Mouse (Mus musculus) thymus, adult 2 months (tissue): Measurements from ENCODE around the gene C3ar1.

ENCODE experiments used
- CTCF ChIP-seq: fragments of 200-500 bp; IDR thresholded peaks from 2 replicates; pipeline ENCODE4 v1.5.1; 2012; ENCODE audit warnings: mild to moderate bottlenecking, control low read depth, low read length, moderate library complexity, borderline replicate concordance; ENCODE audit not compliant: control insufficient read depth, poor library complexity, insufficient read depth; ENCODE audit errors: extremely low read depth
- POLR2A ChIP-seq: fragments of 200-500 bp; IDR thresholded peaks from 2 replicates; pipeline ENCODE4 v1.6.1; 2012; ENCODE audit warnings: mild to moderate bottlenecking, low read length, control low read depth, moderate library complexity; ENCODE audit not compliant: control insufficient read depth, poor library complexity, insufficient read depth; ENCODE audit errors: extremely low read depth

DNA sequence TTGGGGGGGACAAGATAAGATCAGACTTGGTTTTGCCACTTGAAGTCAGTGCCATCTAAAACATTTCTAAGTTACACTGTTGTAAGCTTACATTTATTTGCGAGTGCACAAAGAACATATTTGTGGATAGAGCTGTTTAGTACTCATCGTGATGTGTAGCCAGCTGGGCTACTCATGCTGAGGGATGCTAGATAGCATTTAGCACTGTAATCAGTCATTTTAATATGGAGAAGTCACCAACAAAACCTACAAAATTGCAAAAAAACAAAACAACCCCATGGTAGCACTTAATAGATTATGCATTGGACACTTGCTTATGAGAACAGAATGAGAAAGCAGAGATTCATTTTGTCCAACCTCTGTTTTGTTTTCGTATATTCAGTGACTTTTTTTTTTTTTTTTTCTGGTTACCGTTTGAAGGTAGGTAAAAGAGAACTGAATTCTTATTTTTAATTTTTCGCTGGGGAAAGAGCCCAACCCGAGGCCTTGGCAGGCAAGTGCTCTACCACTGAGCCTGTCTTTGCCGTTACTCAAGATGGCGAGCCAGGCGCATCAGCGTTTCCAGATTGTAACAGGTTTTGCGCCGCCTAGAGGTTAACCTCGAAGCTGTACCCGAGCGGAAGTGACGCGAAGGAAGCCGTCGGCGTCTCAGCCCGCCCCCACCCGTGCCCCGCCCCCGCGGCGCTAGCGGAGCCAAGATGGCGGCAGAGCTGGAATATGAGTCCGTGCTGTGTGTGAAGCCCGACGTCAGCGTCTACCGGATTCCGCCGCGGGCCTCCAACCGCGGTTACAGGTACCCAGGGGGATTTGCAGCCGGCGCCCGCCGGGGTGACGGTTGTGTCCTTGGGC lies 18.1 kb upstream of the C3ar1 start, which contains the start of gene Necap1:
- TF ChIP-seq CTCF (peak; percentile 90), POLR2A (0 out of 2 replicates have a peak, but pooled peaks have one; percentile 40)
